ENCODE assay signal across 24 mouse cellular contexts in genomic region chr17:86929355-86929754, GRCm38 (mm10). TPM values are rescaled to one million over a fixed set of nuclear protein-coding genes. Genes with fewer than 3 reads are reported as not detected.
"Had no signal": no experiment of that assay in that cellular context is flagged by ENCODE, and none has a peak within 500 bp of the region (broad histone marks: within the 10 kb centered on the region; RNA-seq: fewer than 3 reads in every experiment).

No protein-coding gene starts in this region.

- H3K9me3 ChIP-seq: liver, embryonic 15.5 days; stomach, embryonic 15.5 days had no signal

- H3K36me3 ChIP-seq: kidney, embryonic 15.5 days; limb, embryonic 13.5 days; liver, embryonic 15.5 days; midbrain, embryonic 12.5 days; stomach, embryonic 15.5 days had no signal

- DNase-seq: kidney, adult 2 months; kidney, postnatal 14 days; lung, adult 2 months; right cerebral cortex, postnatal 14 days; thymus, adult 2 months; thymus, postnatal 25 days had no signal

- H3K4me1 ChIP-seq: kidney, embryonic 15.5 days; liver, embryonic 15.5 days; stomach, embryonic 15.5 days had no signal

- H3K27ac ChIP-seq: kidney, embryonic 15.5 days; limb, embryonic 13.5 days; liver, embryonic 15.5 days; macrophage; midbrain, embryonic 12.5 days; stomach, embryonic 15.5 days had no signal

- H3K27me3 ChIP-seq: stomach, embryonic 15.5 days had no signal

- H3K4me2 ChIP-seq: kidney, embryonic 15.5 days; limb, embryonic 13.5 days; liver, embryonic 11.5 days; liver, embryonic 15.5 days; midbrain, embryonic 12.5 days; stomach, embryonic 15.5 days had no signal

- H3K4me3 ChIP-seq: kidney, embryonic 15.5 days; limb, embryonic 13.5 days; liver, embryonic 15.5 days; midbrain, embryonic 12.5 days; stomach, embryonic 15.5 days had no signal

- H3K9ac ChIP-seq: kidney, embryonic 15.5 days; limb, embryonic 13.5 days; liver, embryonic 15.5 days; midbrain, embryonic 12.5 days; stomach, embryonic 15.5 days had no signal

RNA-seq across cellular contexts. Expression of gene Tmem247, which starts 12.2 kb away (rescaled TPM):
- total RNA-seq: layer of hippocampus, adult 8-10 months; layer of hippocampus, postnatal 14 days; left cerebral cortex, adult 18-20 months; left cerebral cortex, postnatal 10 days; left cerebral cortex, postnatal 4 days; megakaryocyte-erythroid progenitor cell, adult 5-6 weeks; midbrain, postnatal 0 days had no signal
- polyA plus RNA-seq: kidney, adult 2 months; kidney, embryonic 15.5 days; large intestine, adult 2 months; limb, embryonic 13.5 days; liver, embryonic 11.5 days; liver, embryonic 15.5 days; lung, adult 2 months; macrophage; midbrain, embryonic 12.5 days; midbrain, postnatal 0 days; neural tube, embryonic 14.5 days; spleen, adult 2 months; stomach, embryonic 15.5 days; thymus, adult 2 months; urinary bladder, adult 2 months had no signal

RNA-seq across cellular contexts. Expression of gene Atp6v1e2, which starts 18.3 kb away (rescaled TPM):
- total RNA-seq: layer of hippocampus, adult 8-10 months; left cerebral cortex, adult 18-20 months; left cerebral cortex, postnatal 10 days; left cerebral cortex, postnatal 4 days; megakaryocyte-erythroid progenitor cell, adult 5-6 weeks; midbrain, postnatal 0 days had no signal
- polyA plus RNA-seq: kidney, adult 2 months; kidney, embryonic 15.5 days; large intestine, adult 2 months; limb, embryonic 13.5 days; liver, embryonic 11.5 days; liver, embryonic 15.5 days; lung, adult 2 months; macrophage; midbrain, postnatal 0 days; neural tube, embryonic 14.5 days; spleen, adult 2 months; stomach, embryonic 15.5 days; thymus, adult 2 months; urinary bladder, adult 2 months had no signal
